Mouse (Mus musculus) liver (tissue): Measurements from ENCODE around the gene Abcb6.
A peak's percentile ranks its signal among the peaks of the same experiment; 100 is the strongest.

Source experiments
- DNase-seq: peaks from one replicate; pipeline ENCODE4 v3.0.0-alpha.2; 2020; ENCODE audit warnings: mixed read lengths

Abcb6 gene

GRCm38 (mm10) chr1:75180105-75180590, at the start of gene Abcb6:
TSS of gene Abcb6 (minus strand) at chr1:75180392.
- DNase-seq, result peak; percentile 95

DNA sequence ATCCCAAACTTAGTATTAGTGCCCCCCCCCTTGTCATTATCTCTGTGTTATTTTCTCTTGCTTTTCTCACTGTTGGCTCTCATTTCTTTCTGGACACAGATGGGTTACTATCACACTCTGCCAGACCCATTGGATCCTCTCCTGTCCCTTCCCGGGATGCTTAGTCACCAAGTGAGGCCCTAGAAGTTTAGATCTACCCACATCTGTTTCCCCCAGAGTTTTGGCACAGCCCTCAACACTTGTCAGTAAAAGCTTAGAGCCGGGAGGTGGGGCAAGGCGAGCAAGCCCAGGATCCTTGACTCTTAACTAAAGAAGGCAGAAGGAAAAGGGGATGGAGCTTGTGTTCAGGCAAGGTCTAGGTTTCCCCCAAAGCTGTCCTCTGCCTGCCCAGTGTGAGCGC, 49.0 kb upstream of the Abcb6 start:
- peak; percentile 71 for DNase-seq

DNA sequence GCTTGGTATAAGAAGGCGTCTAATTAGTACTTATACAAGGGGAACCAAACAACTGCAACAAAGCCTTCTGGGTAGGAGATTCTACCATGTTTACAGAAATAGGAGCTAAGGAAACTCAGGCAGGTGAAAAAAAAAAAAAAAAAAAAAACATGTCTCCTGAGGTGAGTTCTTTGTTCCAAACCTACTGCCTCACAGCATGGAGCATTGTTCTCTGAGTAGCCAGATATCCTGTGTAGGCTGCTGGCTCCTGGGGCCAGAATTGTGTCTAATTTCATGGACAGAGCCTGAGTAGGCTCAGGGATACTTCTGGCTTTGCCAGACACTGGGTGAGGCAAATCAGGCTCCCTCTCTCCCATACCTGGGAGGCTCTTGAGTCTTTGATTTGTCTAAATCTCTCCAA, 47.5 kb upstream of the Abcb6 start:
- DNase-seq, result no peak

DNA sequence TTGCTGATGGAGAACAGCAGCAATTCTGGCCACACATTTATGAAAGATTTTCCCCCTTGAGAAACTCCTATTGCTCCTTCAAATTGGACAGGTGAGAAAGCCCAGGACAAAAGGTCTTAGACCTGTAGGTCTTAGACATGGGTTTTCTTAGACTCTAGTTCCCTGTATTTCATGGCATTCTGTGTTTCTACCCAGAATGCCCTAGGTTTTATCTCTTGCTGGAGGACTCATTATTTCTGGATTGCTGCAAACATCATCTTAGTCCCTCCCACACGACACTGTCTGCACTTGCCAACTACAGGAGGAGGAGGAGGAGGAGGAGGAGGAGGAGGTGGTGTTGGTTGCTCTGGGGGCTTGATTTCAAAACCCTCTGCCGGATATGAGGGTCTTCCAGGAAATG, 45.9 kb upstream of the Abcb6 start:
- no peak for DNase-seq

GRCm38 (mm10) chr1:75225473-75225872, 45.3 kb upstream of the Abcb6 start:
- no peak for DNase-seq

- DNase-seq, result no peak
Observed at GRCm38 (mm10) chr1:75223532-75223931, 43.3 kb upstream of the Abcb6 start.

DNA sequence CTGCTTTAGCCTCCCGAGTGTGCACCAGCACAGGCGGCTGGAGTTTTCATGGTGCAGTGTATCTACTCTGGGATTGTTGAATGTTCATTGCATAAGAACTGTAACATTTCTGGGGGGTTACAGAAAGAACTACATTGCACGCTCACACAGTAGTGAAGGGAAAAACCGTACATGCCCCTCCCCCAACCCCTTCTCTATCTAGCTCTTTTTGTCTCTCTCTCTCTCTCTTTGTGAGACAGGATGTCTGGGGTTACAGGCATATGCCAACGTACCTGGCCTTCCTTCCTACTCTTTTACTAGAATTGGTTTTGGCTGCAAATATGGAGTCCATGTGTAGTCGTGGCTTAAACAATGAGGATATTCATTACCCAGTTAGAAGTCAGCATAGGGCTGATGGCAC, 42.7 kb upstream of the Abcb6 start:
- no peak for DNase-seq

DNA sequence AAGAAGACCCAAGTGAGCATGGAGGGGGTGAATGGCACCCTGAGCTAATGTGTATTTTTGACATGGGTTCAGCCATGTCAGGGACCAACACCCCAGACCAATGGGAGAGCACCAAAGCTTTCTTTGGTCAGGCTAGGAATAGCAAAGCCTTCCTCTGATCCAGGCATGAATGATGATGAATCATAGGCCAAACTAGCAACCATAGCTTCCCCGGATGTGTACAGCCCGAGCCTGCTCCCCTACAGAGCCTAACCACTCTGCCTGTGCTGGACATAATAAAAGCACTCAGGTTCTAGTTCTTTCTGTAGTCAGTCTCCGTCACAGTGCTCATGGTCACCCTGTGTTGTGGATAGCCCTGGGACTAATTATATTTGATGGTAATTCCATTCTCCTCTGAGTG, 41.3 kb upstream of the Abcb6 start:
- DNase-seq, result no peak

GRCm38 (mm10) chr1:75219531-75219930, 39.3 kb upstream of the Abcb6 start, which contains the start of gene Tuba4a:
TSS of gene Tuba4a (minus strand) at chr1:75219865.
- DNase-seq, result peak; percentile 51

DNA sequence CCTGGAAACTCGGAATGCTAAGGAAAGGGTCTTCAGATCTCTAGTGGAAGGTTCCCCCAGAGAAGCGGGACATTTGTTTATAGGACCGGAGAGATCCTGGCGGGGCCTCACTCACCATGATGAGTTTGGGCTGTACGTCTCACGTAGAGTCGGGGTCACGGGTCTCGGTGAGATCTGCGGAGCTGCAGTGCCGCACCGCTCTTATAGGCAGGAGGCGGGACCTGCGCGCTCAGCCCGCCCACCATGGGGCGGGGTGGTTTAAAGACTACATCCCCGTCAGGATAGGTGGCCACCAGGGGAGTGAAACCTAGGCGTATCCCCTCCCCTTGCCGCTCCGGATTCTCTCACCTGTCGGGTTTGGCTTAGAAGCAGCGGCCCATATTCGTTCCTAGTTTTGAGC, 38.9 kb upstream of the Abcb6 start:
- peak; percentile 97 for DNase-seq

DNA sequence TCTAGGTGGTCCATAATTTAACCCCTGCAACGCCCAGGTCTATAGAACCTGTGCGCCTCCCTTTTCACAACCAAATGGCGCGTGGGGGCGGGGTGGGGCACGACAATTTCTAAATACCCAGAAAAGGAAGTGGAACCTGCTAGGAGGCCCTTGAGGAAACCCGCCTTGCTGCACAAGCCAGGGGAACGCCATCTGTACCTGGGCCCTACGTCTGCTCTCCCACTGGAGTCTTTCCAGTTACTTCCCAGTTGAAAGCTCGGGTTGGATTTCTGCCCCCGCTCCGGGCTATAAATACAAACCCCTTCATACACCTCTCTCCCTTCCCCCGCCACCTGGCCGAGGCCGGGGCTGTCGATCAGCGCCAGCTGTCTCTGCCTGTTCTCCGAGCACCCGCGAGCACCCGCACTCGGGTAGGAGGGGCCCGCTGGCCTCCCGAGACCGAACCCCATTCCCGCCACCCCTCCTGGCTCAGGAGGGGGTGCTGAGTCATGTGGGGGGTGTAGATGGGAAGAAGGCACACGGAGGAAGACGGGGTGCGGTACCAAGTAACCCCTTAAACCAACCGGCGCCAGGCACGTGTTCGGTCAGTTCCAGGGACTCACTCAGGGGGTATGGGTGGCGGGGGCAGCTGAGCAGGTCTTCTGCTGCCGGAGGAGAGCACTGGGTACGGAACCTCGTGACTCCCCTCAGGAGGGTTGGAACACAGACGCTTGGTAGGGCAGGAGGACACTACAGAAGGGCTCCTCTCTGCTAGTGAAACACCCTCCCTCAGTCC, 38.2 kb upstream of the Abcb6 start:
- DNase-seq, result peak; percentile 87

- DNase-seq, result no peak
Observed at GRCm38 (mm10) chr1:75217893-75218226, 37.7 kb upstream of the Abcb6 start.

GRCm38 (mm10) chr1:75216797-75217585, 36.8 kb upstream of the Abcb6 start:
- DNase-seq, result peak; percentile 80

DNA sequence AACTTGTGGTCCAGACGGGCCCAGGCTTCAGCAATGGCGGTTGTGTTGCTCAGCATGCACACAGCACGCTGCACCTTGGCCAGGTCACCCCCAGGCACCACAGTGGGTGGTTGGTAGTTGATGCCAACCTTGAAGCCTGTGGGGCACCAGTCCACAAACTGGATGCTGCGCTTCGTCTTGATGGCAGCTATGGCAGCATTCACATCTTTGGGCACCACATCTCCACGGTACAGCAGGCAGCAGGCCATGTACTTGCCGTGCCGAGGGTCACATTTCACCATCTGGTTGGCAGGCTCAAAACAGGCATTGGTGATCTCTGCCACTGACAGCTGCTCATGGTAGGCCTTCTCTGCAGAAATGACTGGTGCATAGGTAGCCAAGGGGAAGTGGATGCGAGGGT, 35.6 kb upstream of the Abcb6 start:
- DNase-seq, result no peak

DNA sequence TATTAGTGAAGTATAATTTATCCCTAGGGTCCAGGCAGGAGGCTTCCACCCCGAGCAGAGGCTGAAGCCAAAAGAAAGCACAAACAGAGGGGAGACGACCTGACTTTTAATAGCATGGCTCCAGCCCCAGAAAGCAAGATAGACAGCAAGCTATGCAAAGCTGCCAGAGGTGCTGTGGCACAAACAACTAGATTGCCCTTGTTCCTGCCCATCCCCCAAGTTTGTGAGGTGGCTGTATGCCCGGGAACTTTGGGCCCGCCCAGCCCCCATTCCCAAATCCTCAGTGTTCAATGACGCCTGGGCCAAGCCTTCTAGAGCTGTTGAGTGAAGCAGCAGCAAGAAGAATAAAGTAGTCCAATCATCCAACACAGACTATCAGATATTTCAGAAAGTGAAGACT, 34.7 kb upstream of the Abcb6 start:
- DNase-seq, result peak; percentile 24

DNA sequence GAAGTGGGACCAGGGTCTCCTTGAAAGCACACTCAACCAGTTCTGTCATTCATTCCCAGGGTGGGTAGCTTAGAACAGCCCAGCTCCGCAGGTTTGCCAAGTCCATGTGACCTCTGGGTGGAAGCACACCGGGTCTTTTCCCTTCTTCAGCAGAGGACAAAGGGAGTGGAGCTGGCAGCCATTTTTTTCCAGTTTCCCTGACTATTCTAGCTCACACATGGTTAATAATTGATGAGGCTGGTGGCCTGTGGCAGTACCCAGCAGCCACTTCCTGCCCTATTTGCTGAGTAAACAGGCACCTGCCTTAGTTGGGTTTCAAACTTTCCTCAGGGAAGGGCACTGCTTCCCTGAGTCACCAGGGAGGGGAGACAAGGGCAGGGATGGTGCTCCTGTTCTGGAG, 34.2 kb upstream of the Abcb6 start:
- DNase-seq, result peak; percentile 16

DNA sequence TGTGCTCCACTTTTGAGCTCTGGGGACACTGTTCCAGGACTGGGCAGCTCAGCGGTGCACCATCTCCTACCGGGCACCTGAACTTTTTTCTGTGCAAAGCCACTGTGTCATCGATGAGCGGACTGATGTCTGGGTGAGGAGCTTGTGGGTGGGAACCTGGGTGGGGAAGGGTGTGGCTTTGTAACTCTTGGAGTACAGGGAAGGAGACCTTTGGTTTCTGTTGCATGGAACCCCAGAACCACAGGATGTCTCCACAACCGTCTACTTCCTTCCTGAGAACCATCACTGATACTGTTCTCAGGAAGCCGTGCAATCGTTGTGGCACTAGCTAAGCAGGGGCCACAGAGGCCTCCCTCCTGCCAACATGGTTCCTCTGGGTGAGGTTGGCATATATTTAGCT, 32.9 kb upstream of the Abcb6 start:
- peak; percentile 77 for DNase-seq

- DNase-seq, result peak; percentile 48
Observed at GRCm38 (mm10) chr1:75212542-75212941, 32.4 kb upstream of the Abcb6 start.

GRCm38 (mm10) chr1:75211141-75211708, 31.0 kb upstream of the Abcb6 start:
- no peak for DNase-seq

DNA sequence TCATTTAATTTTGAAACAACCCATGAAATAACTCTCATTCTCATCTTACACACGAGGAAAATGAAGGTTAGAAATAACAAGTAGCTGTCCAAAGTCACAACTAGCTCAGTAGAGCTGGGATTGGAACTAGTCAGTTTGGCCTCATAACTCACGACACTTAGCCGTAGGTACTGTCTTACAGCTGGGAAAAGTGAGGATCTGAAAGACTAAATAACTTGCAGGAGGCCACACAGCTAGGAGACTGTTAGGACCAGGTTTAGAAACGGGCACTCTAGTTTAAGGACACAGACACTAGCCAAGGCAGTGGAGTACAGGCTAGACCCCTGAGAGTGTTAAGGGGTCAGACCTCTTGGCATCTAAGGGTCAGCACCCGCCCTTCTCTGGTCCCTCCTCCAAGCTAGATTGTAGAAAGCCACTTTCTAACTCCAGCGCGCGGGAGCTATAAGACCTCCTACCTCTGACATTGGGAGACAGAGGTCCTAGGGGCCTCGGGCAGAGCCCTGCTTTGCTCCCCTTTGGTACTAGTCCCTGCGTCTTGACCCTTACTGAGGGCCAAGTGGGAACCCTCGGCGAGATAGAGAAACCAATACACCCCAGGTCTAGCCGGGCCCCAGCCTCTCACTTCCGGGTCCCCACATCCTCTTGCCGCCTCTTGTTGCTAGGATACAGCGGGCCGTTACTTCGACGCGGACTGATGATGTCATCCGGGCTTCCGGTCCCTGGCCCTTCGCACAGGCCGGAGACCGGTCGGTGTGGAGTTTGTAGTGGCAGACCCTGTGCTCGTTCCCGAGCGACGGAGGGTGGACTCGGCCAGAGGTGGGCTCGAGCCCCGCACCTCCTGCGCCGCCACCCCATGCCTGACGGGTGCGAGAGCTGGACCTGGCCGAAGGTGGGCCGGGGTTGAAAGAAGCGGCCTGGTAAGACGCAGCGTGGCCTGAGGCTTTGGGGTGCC, 30.2 kb upstream of the Abcb6 start, which contains the start of the genes Glb1l and Stk16:
Gene Glb1l, minus strand, starts transcription at position 678 of the 952 bp plus-strand sequence.
Gene Stk16, plus strand, starts transcription at position 703 of the 952 bp plus-strand sequence.
- DNase-seq, result peak; percentile 94

- peak; percentile 42 for DNase-seq
Observed at GRCm38 (mm10) chr1:75208967-75209678, 28.9 kb upstream of the Abcb6 start.

DNA sequence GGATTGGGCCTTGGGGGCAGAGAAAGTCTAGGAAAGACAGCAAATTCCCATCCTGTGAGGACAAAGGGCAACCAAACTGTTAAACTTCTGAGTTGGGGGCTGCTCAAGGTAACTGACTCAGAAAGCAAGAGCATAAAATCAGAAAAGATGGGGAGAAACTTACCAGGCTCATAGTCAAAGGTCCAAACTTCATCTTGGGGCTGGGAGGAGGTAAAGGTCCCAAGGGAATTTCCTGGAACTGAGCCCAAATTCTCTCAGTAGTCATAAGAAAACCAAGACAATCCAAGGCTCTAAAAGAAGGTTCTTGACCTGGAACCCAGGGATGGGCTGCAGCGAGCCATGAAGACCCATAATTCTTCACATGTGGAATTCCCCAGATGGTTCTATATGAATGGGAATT, 21.0 kb upstream of the Abcb6 start:
- no peak for DNase-seq
